Mouse (Mus musculus) adrenal gland, postnatal 10 days (tissue): ENCODE data around the gene Dglucy. TPM values are rescaled to one million over a fixed set of nuclear protein-coding genes. Genes with fewer than 3 reads are reported as not detected.

ENCODE experiments used
- DNase-seq: peaks from one replicate; pipeline ENCODE4 v3.0.0; 2021; ENCODE audit warnings: mixed read lengths
- total RNA-seq, 2 experiments: library from RNA; stranded (reverse); gene quantifications; 2 replicates each; pipeline ENCODE4 v1.2.3; 2021

Dglucy gene
- total RNA-seq, 2 experiments from 2014 or later, result 14.8 to 18.1 TPM

- DNase-seq, result no peak
Measured at GRCm38 (mm10) chr12:100883168-100883567, 104.3 kb downstream of the Dglucy start.

GRCm38 (mm10) chr12:100885585-100885984 is 106.7 kb downstream of the Dglucy start:
- no peak for DNase-seq

- DNase-seq, result no peak
Measured at GRCm38 (mm10) chr12:100886877-100887276, 108.0 kb downstream of the Dglucy start.

- no peak for DNase-seq
Measured at GRCm38 (mm10) chr12:100887801-100888258, 109.0 kb downstream of the Dglucy start.

- DNase-seq, result no peak
Measured at GRCm38 (mm10) chr12:100890548-100890947, 111.7 kb downstream of the Dglucy start.

- DNase-seq, result no peak
Measured at GRCm38 (mm10) chr12:100895504-100895903, 116.6 kb downstream of the Dglucy start.

GRCm38 (mm10) chr12:100896661-100897060 is 117.8 kb downstream of the Dglucy start:
- no peak for DNase-seq

- DNase-seq, result no peak
Measured at GRCm38 (mm10) chr12:100897736-100898650, 119.1 kb downstream of the Dglucy start.

- DNase-seq, result peak; percentile 15
Measured at GRCm38 (mm10) chr12:100899111-100899640, 120.3 kb downstream of the Dglucy start.

GRCm38 (mm10) chr12:100900901-100901300 is 122.0 kb downstream of the Dglucy start:
- no peak for DNase-seq

GRCm38 (mm10) chr12:100901386-100901785 is 122.5 kb downstream of the Dglucy start:
- DNase-seq, result no peak

- no peak for DNase-seq
Measured at GRCm38 (mm10) chr12:100903761-100904160, 124.9 kb downstream of the Dglucy start.

- no peak for DNase-seq
Measured at GRCm38 (mm10) chr12:100906861-100907260, 128.0 kb downstream of the Dglucy start.

GRCm38 (mm10) chr12:100907598-100908297 is 128.9 kb downstream of the Dglucy start, which contains the start of gene Gpr68:
Gene Gpr68 (minus strand): TSS chr12:100908198.
- DNase-seq, result peak; percentile 61

- DNase-seq, result no peak
Measured at GRCm38 (mm10) chr12:100908298-100909034, 129.6 kb downstream of the Dglucy start.

- no peak for DNase-seq
Measured at GRCm38 (mm10) chr12:100909765-100910164, 130.9 kb downstream of the Dglucy start.

- no peak for DNase-seq
Measured at GRCm38 (mm10) chr12:100910731-100911130, 131.9 kb downstream of the Dglucy start.

GRCm38 (mm10) chr12:100924646-100925339 is 145.9 kb downstream of the Dglucy start:
- DNase-seq, result peak; percentile 22

- peak; percentile 78 for DNase-seq
Measured at GRCm38 (mm10) chr12:100925644-100926619, 147.1 kb downstream of the Dglucy start.

- no peak for DNase-seq
Measured at GRCm38 (mm10) chr12:100928286-100928685, 149.4 kb downstream of the Dglucy start.
